Mouse (Mus musculus) forebrain, postnatal 0 days (tissue): Measurements from ENCODE around the gene Arl6ip5. TPM values are rescaled to one million over a fixed set of nuclear protein-coding genes. Genes with fewer than 3 reads are reported as not detected.

ENCODE experiments used
- ATAC-seq: fragments of 200-750 bp; cut with Nextera tagmentation; 2 replicates; pipeline ENCODE4 v1.8.0; 2017; ENCODE audit warnings: mild to moderate bottlenecking, moderate library complexity
- DNase-seq: peaks from one replicate; pipeline ENCODE4 v3.0.0-alpha.2; 2015
- H3K27ac ChIP-seq: fragments of 300-500 bp; sonication (generic); 2 replicates; pipeline ENCODE4 v1.5.1; 2014; ENCODE audit warnings: low read depth, mild to moderate bottlenecking, antibody characterized with exemption, low read length, moderate library complexity, mixed read lengths
- H3K27me3 ChIP-seq: fragments of 300-500 bp; sonication (generic); 2 replicates; pipeline ENCODE4 v1.6.1; 2014; ENCODE audit warnings: mild to moderate bottlenecking, low read length, mixed read lengths; ENCODE audit not compliant: insufficient read depth
- H3K36me3 ChIP-seq: fragments of 300-500 bp; sonication (generic); 2 replicates; pipeline ENCODE4 v1.6.1; 2014; ENCODE audit warnings: mild to moderate bottlenecking, moderate library complexity; ENCODE audit not compliant: insufficient read depth
- H3K4me1 ChIP-seq: fragments of 300-500 bp; sonication (generic); 2 replicates; pipeline ENCODE4 v1.6.1; 2014; ENCODE audit warnings: antibody characterized with exemption; ENCODE audit not compliant: insufficient read depth
- H3K4me2 ChIP-seq: fragments of 300-500 bp; sonication (generic); 2 replicates; pipeline ENCODE4 v1.6.1; 2014; ENCODE audit warnings: low read depth, mild to moderate bottlenecking, moderate library complexity
- H3K4me3 ChIP-seq: fragments of 300-500 bp; sonication (generic); 2 replicates; pipeline ENCODE4 v1.5.1; 2014; ENCODE audit warnings: low read depth, low read length, mixed read lengths
- H3K9ac ChIP-seq: fragments of 300-500 bp; sonication (generic); 2 replicates; pipeline ENCODE4 v1.6.1; 2014; ENCODE audit warnings: mild to moderate bottlenecking
- H3K9me3 ChIP-seq: fragments of 300-500 bp; sonication (generic); 2 replicates; pipeline ENCODE4 v1.6.1; 2016; ENCODE audit warnings: low read length
- CTCF ChIP-seq: sonication (generic); IDR thresholded peaks from 2 replicates; pipeline ENCODE4 v1.5.1; 2016; ENCODE audit warnings: antibody characterized with exemption, control low read depth, low read depth
- WGBS: fragments of 180-500 bp; shearing (Covaris S2); extraction: QIAGEN DNeasy Blood & Tissue Kit; methylation state at CpG from one replicate; pipeline ENCODE4 v1.1.7; 2014; 5-methylcytosine and 5-hydroxymethylcytosine counted together
- polyA plus RNA-seq: library from polyadenylated mRNA; unstranded; fragments of >200 nt; fragmentation: Nextera tagmentation; extraction: Ambion mirVana; gene quantifications from 2 replicates; pipeline ENCODE4 v1.2.1, GENCODE M21; 2015
- total RNA-seq: library from RNA; depleted of rRNA; stranded (reverse); fragments of >200 nt; gene quantifications from 2 replicates; pipeline ENCODE4 v1.2.3, GENCODE M21; 2014

Arl6ip5 gene
- total and polyA plus RNA-seq, 2 experiments from 2014 or later = 101 to 146 TPM

GRCm38 (mm10) chr6:97269596-97269995, 59.1 kb downstream of the Arl6ip5 start:
- no peaks in the 10 kb centered on the region for H3K27me3 ChIP-seq
- 47% methylated on average over 11 of the region's 11 CpGs for WGBS
- no peak for ATAC-seq
- H3K4me3 ChIP-seq = no peak overlapping the region
- no peak for TF ChIP-seq CTCF
- H3K9ac ChIP-seq = no peak overlapping the region
- no peak overlapping the region for H3K4me2 ChIP-seq
- DNase-seq = no peak
- H3K4me1 ChIP-seq = no peaks in the 10 kb centered on the region
- H3K36me3 ChIP-seq = no peaks in the 10 kb centered on the region
- H3K9me3 ChIP-seq = no peaks in the 10 kb centered on the region
- H3K27ac ChIP-seq = no peak overlapping the region

GRCm38 (mm10) chr6:97272349-97272748, 61.9 kb downstream of the Arl6ip5 start:
- Histone ChIP-seq H3K4me2 (no peak overlapping the region), H3K4me1 (no peaks in the 10 kb centered on the region; the same call in 1 of the 2 replicates), H3K27me3 (no peaks in the 10 kb centered on the region), H3K9ac (no peak overlapping the region), H3K4me3 (no peak overlapping the region), H3K36me3 (no peaks in the 10 kb centered on the region), H3K9me3 (no peaks in the 10 kb centered on the region), H3K27ac (no peak overlapping the region)
- ATAC-seq = no peak
- WGBS = 65% methylated on average over 2 of the region's 2 CpGs
- no peak for TF ChIP-seq CTCF
- no peak for DNase-seq

- DNase-seq (no peak), ATAC-seq (no peak)
- Histone ChIP-seq H3K27ac (no peak overlapping the region), H3K4me1 (peaks cover under 1% of the 10 kb centered on the region; the same call in 1 of the 2 replicates), H3K36me3 (no peaks in the 10 kb centered on the region), H3K9me3 (no peaks in the 10 kb centered on the region), H3K4me3 (no peak overlapping the region), H3K9ac (no peak overlapping the region), H3K27me3 (no peaks in the 10 kb centered on the region), H3K4me2 (no peak overlapping the region)
- WGBS = 88% methylated on average over 16 of the region's 16 CpGs
- no peak for TF ChIP-seq CTCF
Measured at GRCm38 (mm10) chr6:97273058-97273710, 62.7 kb downstream of the Arl6ip5 start.

GRCm38 (mm10) chr6:97273777-97274176, 63.3 kb downstream of the Arl6ip5 start:
- no peak for TF ChIP-seq CTCF
- H3K4me3 ChIP-seq = no peak overlapping the region
- H3K4me1 ChIP-seq = peaks cover 4% of the 10 kb centered on the region; the same call in 1 of the 2 replicates
- DNase-seq (no peak), ATAC-seq (no peak)
- H3K4me2 ChIP-seq = no peak overlapping the region
- no peaks in the 10 kb centered on the region for H3K36me3 ChIP-seq
- H3K27me3 ChIP-seq = no peaks in the 10 kb centered on the region
- H3K27ac ChIP-seq = no peak overlapping the region
- WGBS = 69% methylated on average over 3 of the region's 3 CpGs
- H3K9me3 ChIP-seq = no peaks in the 10 kb centered on the region
- H3K9ac ChIP-seq = no peak overlapping the region

GRCm38 (mm10) chr6:97275760-97276159, 65.3 kb downstream of the Arl6ip5 start:
- 51% methylated on average over 4 of the region's 4 CpGs for WGBS
- H3K4me2 ChIP-seq = no peak overlapping the region

GRCm38 (mm10) chr6:97276366-97276765, 65.9 kb downstream of the Arl6ip5 start:
- ATAC-seq (peak; percentile 50), DNase-seq (peak; percentile 43)
- TF ChIP-seq CTCF = no peak
- no peaks in the 10 kb centered on the region for H3K36me3 ChIP-seq
- no peak overlapping the region for H3K4me3 ChIP-seq
- H3K27ac ChIP-seq = no peak overlapping the region
- H3K9ac ChIP-seq = no peak overlapping the region
- H3K4me1 ChIP-seq = peaks cover 4% of the 10 kb centered on the region; the same call in 1 of the 2 replicates
- no peaks in the 10 kb centered on the region for H3K27me3 ChIP-seq
- no peak overlapping the region for H3K4me2 ChIP-seq
- whole genome bisulfite sequencing = 21% methylated on average over 4 of the region's 4 CpGs
- no peaks in the 10 kb centered on the region for H3K9me3 ChIP-seq

More at GRCm38 (mm10) chr6:97275760-97276159, 65.3 kb downstream of the Arl6ip5 start:
- H3K4me3 ChIP-seq = no peak overlapping the region
- no peaks in the 10 kb centered on the region for H3K27me3 ChIP-seq
- H3K9me3 ChIP-seq = no peaks in the 10 kb centered on the region
- H3K4me1 ChIP-seq = peaks cover 4% of the 10 kb centered on the region; the same call in 1 of the 2 replicates
- no peaks in the 10 kb centered on the region for H3K36me3 ChIP-seq
- no peak for TF ChIP-seq CTCF
- no peak overlapping the region for H3K27ac ChIP-seq
- no peak overlapping the region for H3K9ac ChIP-seq
- ATAC-seq (no peak), DNase-seq (no peak)

- Histone ChIP-seq H3K27ac (no peak overlapping the region), H3K27me3 (no peaks in the 10 kb centered on the region), H3K4me2 (no peak overlapping the region), H3K4me3 (no peak overlapping the region), H3K9ac (no peak overlapping the region), H3K36me3 (no peaks in the 10 kb centered on the region), H3K4me1 (peaks cover 4% of the 10 kb centered on the region; the same call in 1 of the 2 replicates), H3K9me3 (no peaks in the 10 kb centered on the region)
- 62% methylated on average over 5 of the region's 5 CpGs for WGBS
- DNase-seq = no peak
- TF ChIP-seq CTCF = no peak
- ATAC-seq = no peak
Measured at GRCm38 (mm10) chr6:97276890-97277497, 66.5 kb downstream of the Arl6ip5 start.
